Mouse (Mus musculus) heart, postnatal 4 days (tissue): ENCODE measurements around the gene Gm49359. TPM values are rescaled to one million over a fixed set of nuclear protein-coding genes. Genes with fewer than 3 reads are reported as not detected.
"Not testable (repeated sequence)": the region's sequence is repeated elsewhere in the genome, so short reads cannot be mapped to it uniquely, and the experiment has no call there.

Source experiments
- DNase-seq: peaks from one replicate; pipeline ENCODE4 v3.0.0; 2021
- microRNA-seq, 2 experiments: library from miRNA; unstranded; fragments of <30 nt; microRNA quantifications; one replicate each; pipeline ENCODE4 v1.2.0; 2021 to 2022
- total RNA-seq, 2 experiments: library from RNA; stranded (reverse); gene quantifications; 2 replicates each; pipeline ENCODE4 v1.2.3; 2021

The Gm49359 gene
- 10 to 100 TPM in 1 of 2 experiments, 1 to 10 TPM in 1; 8.2 to 10.2 TPM for total RNA-seq

DNA sequence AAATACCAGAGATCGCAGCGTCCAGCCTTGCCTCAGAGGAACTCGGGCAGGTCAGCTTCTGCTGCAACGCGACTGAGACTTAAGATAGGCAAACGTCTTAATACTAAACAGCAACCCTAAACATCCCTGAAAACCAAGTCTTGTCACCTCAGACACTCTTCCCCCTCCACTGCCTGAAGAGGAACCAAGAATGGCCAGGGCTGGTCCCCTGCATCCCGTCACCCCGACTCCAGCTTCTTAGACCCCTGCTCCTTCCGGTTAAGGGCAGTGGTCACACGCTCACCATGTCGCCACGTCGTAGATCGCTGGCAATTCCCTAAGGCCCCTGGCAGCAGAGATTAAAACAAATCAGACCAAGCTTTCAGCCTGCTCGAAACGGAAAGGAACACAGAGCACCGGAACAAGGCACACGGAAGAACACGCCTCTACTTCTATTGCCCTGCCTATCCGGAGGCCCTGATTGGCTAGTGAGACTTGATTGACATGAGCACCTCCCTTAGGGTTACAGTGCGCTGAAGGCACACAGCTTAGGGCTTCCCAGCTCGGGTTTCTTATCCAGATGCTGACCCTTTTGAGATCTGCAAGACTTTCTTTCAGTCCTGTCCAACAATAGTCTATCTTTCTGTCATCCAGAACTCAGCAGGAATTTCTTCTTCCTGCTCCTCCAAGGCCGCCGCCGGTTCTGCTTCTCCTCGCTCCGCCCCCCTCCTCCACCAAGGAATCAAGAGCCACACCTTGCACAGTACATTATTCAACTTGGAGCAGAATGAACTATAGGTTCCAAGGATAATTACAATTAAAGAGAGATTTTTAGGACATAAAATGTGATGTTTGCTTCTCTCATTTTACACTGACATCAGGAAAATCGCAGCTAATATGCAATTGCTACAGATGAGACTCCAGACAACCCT, at the start of gene Gm49359:
Gene Gm49359 (minus strand): TSS at position 409 of the 911 bp plus-strand sequence.
- peak; percentile 91 for DNase-seq

DNA sequence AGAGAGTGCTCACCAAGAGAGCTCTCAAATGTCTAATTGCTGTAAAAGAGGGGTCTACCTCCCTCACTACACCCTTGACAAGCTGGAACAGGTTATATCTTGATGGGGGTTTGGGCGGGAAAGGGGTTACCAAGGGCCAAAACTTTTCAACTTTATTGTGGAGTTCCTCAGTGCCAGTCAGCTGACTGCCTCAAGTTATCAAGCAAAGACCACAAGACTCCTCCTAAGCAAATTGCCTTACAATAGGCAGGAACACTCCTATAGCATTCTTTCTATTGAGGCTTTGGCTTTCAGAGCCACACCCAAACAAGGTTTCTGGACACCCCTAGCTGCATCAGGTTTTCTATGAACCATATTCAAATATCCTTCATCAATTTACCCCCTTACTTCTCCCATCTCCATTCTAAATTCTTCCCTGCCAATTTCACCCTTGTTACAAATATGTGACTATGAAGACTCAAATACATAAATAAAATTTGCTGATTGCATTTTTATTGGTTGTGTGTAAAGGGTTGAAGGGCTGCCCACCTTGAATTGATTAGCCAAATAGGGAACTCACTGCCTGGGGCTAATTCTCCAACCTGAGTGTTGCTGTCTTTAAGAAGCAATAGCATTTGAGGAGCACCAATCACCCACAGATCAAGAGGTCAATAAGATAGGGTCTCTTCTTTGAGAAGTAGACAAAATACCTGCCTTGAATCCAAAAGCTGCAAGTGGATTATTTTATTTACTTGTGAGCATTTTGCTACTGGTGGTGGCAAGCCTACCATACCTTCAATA, 44.2 kb upstream of the Gm49359 start:
- not testable (repeated sequence) for DNase-seq

DNA sequence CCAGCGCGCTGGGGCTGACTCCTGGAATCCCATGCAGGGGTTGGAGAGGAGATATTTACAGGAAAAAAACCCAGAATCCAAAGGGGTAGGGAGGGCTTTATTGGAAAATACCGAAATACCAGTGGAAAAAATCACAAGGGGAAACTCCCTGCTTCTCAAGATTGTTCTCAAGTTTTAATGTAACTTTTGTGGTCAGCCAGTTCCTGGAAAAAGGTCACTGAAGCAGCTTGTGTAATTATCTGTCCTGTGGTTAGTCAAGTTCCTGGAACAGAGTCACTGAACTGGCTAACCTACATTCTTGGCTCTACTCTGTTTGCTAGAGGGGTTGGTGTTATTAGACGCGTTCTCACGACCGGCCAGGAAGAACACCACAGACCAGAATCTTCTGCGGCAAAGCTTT, 6.0 kb upstream of the Gm49359 start:
- DNase-seq: not testable (repeated sequence)

DNA sequence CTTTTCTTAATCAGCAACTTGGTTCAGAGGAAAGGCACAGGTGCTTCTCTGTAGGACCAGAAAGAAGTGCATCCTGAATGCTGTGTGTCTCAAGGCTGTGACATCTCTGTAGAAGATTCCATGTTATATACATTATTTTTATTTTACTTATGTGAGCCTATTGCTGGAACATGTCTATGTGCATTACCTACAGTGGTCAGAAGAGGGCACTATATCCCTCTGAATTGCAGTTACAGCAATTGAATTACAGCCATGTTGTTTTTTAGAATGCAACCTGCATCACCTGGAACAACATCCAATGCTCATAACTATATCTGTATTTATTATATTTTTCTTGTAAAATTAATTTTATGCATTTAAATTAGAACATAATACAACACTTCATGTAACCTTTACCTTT, 3.3 kb upstream of the Gm49359 start:
- not testable (repeated sequence) for DNase-seq

Small RNA genes within 50 kb of the gene (microRNA-seq; reads per million reads assigned to microRNA genes)
- 0 to 0.20 reads per million in 2 experiments for gene Gm22256

Other genes with a start within 250 kb of the Gm49359 start
- 1 to 10 TPM; 1.1 to 1.6 TPM for gene Gm3604, start 83.7 kb downstream of the Gm49359 start, total RNA-seq
- gene Zfp935, start 91.7 kb upstream of the Gm49359 start, total RNA-seq: under 1 TPM; 0.48 to 0.97 TPM
- gene Zfp934, start 104.4 kb upstream of the Gm49359 start, total RNA-seq: 1 to 10 TPM; 7.6 to 9.6 TPM
- gene 6720489N17Rik, start 157.3 kb upstream of the Gm49359 start, total RNA-seq: 1 to 10 TPM; 3.0 to 4.3 TPM